Mouse (Mus musculus) effector memory CD4-positive, alpha-beta T cell, adult 7 months (primary cell): ENCODE measurements around the gene Gm21860. TPM values are rescaled to one million over a fixed set of nuclear protein-coding genes. Genes with fewer than 3 reads are reported as not detected.

Experiments used
- polyA plus RNA-seq: library from polyadenylated mRNA; unstranded; fragments of 100-300 nt; shearing (Covaris generic); gene quantifications from one replicate; pipeline ENCODE4 v1.2.1, GENCODE M21; 2017

Gene Gm21860
- polyA plus RNA-seq = not detected

GRCm38 (mm10) chrY:90754721-90755120 lies at the start of gene Gm21860:
Gene Gm21860, minus strand, starts transcription at chrY:90754821.

GRCm38 (mm10) chrY:90784438-90784837 lies 29.8 kb upstream of the Gm21860 start, which contains the start of gene Gm47283:
Gene Gm47283, plus strand, starts transcription at chrY:90784738.

Other genes starting within 250 kb of the Gm21860 start
- gene Gm47283, start 29.9 kb upstream of the Gm21860 start, polyA plus RNA-seq = not detected
- gene Gm21748, start 84.4 kb upstream of the Gm21860 start, polyA plus RNA-seq = not detected